Mouse (Mus musculus): ENCODE data around the gene Sytl2. TPM values are rescaled to one million over a fixed set of nuclear protein-coding genes. Genes with fewer than 3 reads are reported as not detected.

Gene Sytl2
- total and polyA plus RNA-seq, 3 experiments, result not detected

GRCm38 (mm10) chr7:90302647-90303552 lies 848 bp downstream of the Sytl2 start:
- DNase-seq (ENCODE audit: low read depth, low spot score), result no peak
- H3K27ac ChIP-seq (ENCODE audit: control insufficient read depth, low read depth, low read length), result no peak overlapping the region
- no peak for TF ChIP-seq MAZ (IDR thresholded peaks at IDR 0.05; ENCODE audit: low read depth, low read length)
- TF ChIP-seq ZMIZ1 (IDR thresholded peaks at IDR 0.05; ENCODE audit: low read depth, low read length), result no peak
- TF ChIP-seq UBTF (IDR thresholded peaks at IDR 0.05; ENCODE audit: borderline replicate concordance, insufficient read depth, low read depth, low read length), result no peak
- no peak for TF ChIP-seq GATA1 (IDR thresholded peaks at IDR 0.05; ENCODE audit: low read depth, low read length)
- TF ChIP-seq HCFC1 (IDR thresholded peaks at IDR 0.05; ENCODE audit: low read depth, low read length), result no peak
- TF ChIP-seq JUND (IDR thresholded peaks at IDR 0.05; ENCODE audit: low read depth, low read length), result no peak
- no peak for TF ChIP-seq SIN3A (IDR thresholded peaks at IDR 0.05; ENCODE audit: low read length)
- TF ChIP-seq POLR2AphosphoS5 (IDR thresholded peaks at IDR 0.05; ENCODE audit: borderline replicate concordance, low read depth, low read length), result no peak
- no peak for TF ChIP-seq NELFE (IDR thresholded peaks at IDR 0.05; ENCODE audit: low read depth, low read length)
- TF ChIP-seq MYB (IDR thresholded peaks at IDR 0.05; ENCODE audit: low read depth, low read length), result no peak
- TF ChIP-seq MAFK (IDR thresholded peaks at IDR 0.05; ENCODE audit: borderline replicate concordance, low read depth, low read length), result no peak
- TF ChIP-seq KAT2A (conservative IDR thresholded peaks at IDR 0.05; ENCODE audit: low read depth, low read length), result no peak
- TF ChIP-seq ETS1 (IDR thresholded peaks at IDR 0.05; ENCODE audit: low read depth, low read length), result no peak
- no peak for TF ChIP-seq POLR2A (IDR thresholded peaks at IDR 0.05; ENCODE audit: control insufficient read depth in 1 of 2, insufficient read depth in 1 of 2, low read depth in 1 of 2, low read length in 2 of 2, poor library complexity in 1 of 2)
- TF ChIP-seq TCF12 (IDR thresholded peaks at IDR 0.05; ENCODE audit: low read depth, low read length), result no peak
- no peak for TF ChIP-seq ZNF384 (IDR thresholded peaks at IDR 0.05; ENCODE audit: low read depth, low read length)
- TF ChIP-seq MAX (IDR thresholded peaks at IDR 0.05; ENCODE audit: low read length), result no peak
- no peak for TF ChIP-seq ZKSCAN1 (IDR thresholded peaks at IDR 0.05; ENCODE audit: low read depth, low read length)
- no peak for TF ChIP-seq CHD2 (IDR thresholded peaks at IDR 0.05; ENCODE audit: low read length)
- H3K4me1 ChIP-seq (ENCODE audit: control insufficient read depth in 1 of 2, insufficient read depth in 2 of 2, low read length in 2 of 2), result no peaks in the 10 kb centered on the region
- H3K4me3 ChIP-seq (ENCODE audit: control insufficient read depth in 1 of 2, insufficient read depth in 1 of 2, low read depth in 2 of 2, low read length in 2 of 2), result no peak overlapping the region
- H3K9me3 ChIP-seq (replicated peaks; ENCODE audit: insufficient read depth, low read length), result no peaks in the 10 kb centered on the region
- no peaks in the 10 kb centered on the region for H3K79me2 ChIP-seq (ENCODE audit: control insufficient read depth, insufficient read depth, low read length, poor library complexity)
- H3K27me3 ChIP-seq (ENCODE audit: control insufficient read depth in 1 of 2, insufficient read depth in 2 of 2, low read length in 2 of 2), result no peaks in the 10 kb centered on the region; a peak in 1 of 4 replicates
- H3K36me3 ChIP-seq (ENCODE audit: control insufficient read depth in 1 of 2, insufficient read depth in 2 of 2, low read length in 2 of 2), result no peaks in the 10 kb centered on the region
- H3K9ac ChIP-seq (ENCODE audit: control insufficient read depth, low read depth, low read length, poor library complexity, severe bottlenecking), result no peak overlapping the region

GRCm38 (mm10) chr7:90306079-90306478 lies 4.0 kb downstream of the Sytl2 start:
- no peaks in the 10 kb centered on the region for H3K4me1 ChIP-seq (ENCODE audit: control insufficient read depth in 1 of 2, insufficient read depth in 2 of 2, low read length in 2 of 2)
- no peak overlapping the region for H3K27ac ChIP-seq (ENCODE audit: control insufficient read depth, low read depth, low read length)
- no peaks in the 10 kb centered on the region for H3K79me2 ChIP-seq (ENCODE audit: control insufficient read depth, insufficient read depth, low read length, poor library complexity)
- H3K36me3 ChIP-seq (ENCODE audit: control insufficient read depth in 1 of 2, insufficient read depth in 2 of 2, low read length in 2 of 2), result no peaks in the 10 kb centered on the region
- DNase-seq (ENCODE audit: low read depth, low spot score), result no peak
- H3K9me3 ChIP-seq (replicated peaks; ENCODE audit: insufficient read depth, low read length), result no peaks in the 10 kb centered on the region
- H3K4me3 ChIP-seq (ENCODE audit: control insufficient read depth in 1 of 2, insufficient read depth in 1 of 2, low read depth in 2 of 2, low read length in 2 of 2), result no peak overlapping the region
- no peak overlapping the region for H3K9ac ChIP-seq (ENCODE audit: control insufficient read depth, low read depth, low read length, poor library complexity, severe bottlenecking)
- no peaks in the 10 kb centered on the region for H3K27me3 ChIP-seq (ENCODE audit: control insufficient read depth in 1 of 2, insufficient read depth in 2 of 2, low read length in 2 of 2)
- TF ChIP-seq ZKSCAN1 (IDR thresholded peaks at IDR 0.05; ENCODE audit: low read depth, low read length) (no peak), MAZ (IDR thresholded peaks at IDR 0.05; ENCODE audit: low read depth, low read length) (no peak), ETS1 (IDR thresholded peaks at IDR 0.05; ENCODE audit: low read depth, low read length) (no peak), TAL1 (IDR thresholded peaks at IDR 0.05; ENCODE audit: low read length) (no peak), NRF1 (IDR thresholded peaks at IDR 0.05; ENCODE audit: insufficient read depth, low read depth, low read length, poor library complexity, severe bottlenecking) (no peak), SMC3 (IDR thresholded peaks at IDR 0.05; ENCODE audit: low read depth, low read length) (no peak), RAD21 (IDR thresholded peaks at IDR 0.05; ENCODE audit: low read depth, low read length) (no peak), KAT2A (conservative IDR thresholded peaks at IDR 0.05; ENCODE audit: low read depth, low read length) (no peak), MAFK (IDR thresholded peaks at IDR 0.05; ENCODE audit: borderline replicate concordance, low read depth, low read length) (no peak), ELF1 (IDR thresholded peaks at IDR 0.05; ENCODE audit: low read depth, low read length) (no peak), MAX (IDR thresholded peaks at IDR 0.05; ENCODE audit: low read length) (no peak), RCOR1 (IDR thresholded peaks at IDR 0.05; ENCODE audit: low read depth, low read length) (no peak), JUND (IDR thresholded peaks at IDR 0.05; ENCODE audit: low read depth, low read length) (no peak), POLR2A (IDR thresholded peaks at IDR 0.05; ENCODE audit: control insufficient read depth in 1 of 2, insufficient read depth in 1 of 2, low read depth in 1 of 2, low read length in 2 of 2, poor library complexity in 1 of 2) (no peak), GABPA (IDR thresholded peaks at IDR 0.05; ENCODE audit: low read depth, low read length) (no peak)
